Mouse (Mus musculus) activated CD4-positive, CD25-positive, alpha-beta regulatory T cell (primary cell): ENCODE data around the gene Cmtm2b. TPM values are rescaled to one million over a fixed set of nuclear protein-coding genes. Genes with fewer than 3 reads are reported as not detected.

Source experiments
- polyA plus RNA-seq, 2 experiments: library from polyadenylated mRNA; unstranded; fragments of 100-300 nt; shearing (Covaris generic); gene quantifications; one replicate each; pipeline ENCODE4 v1.2.1; 2017

Gene Cmtm2b
- polyA plus RNA-seq = not detected

GRCm38 (mm10) chr8:104321930-104322329, at the start of gene Cmtm2b:
Cmtm2b (plus strand) TSS chr8:104322230.

GRCm38 (mm10) chr8:104293081-104293480, 28.9 kb upstream of the Cmtm2b start, which contains the start of gene Cmtm2a:
Cmtm2a (minus strand) TSS chr8:104293181.

GRCm38 (mm10) chr8:104309441-104310155, 12.4 kb upstream of the Cmtm2b start, which contains the start of the genes Gm45711 and Cmtm1:
Gm45711 (minus strand) TSS chr8:104310081.
Cmtm1 (minus strand) TSS chr8:104310145.

GRCm38 (mm10) chr8:104321267-104321666, 763 bp upstream of the Cmtm2b start, which contains the start of gene Gm11020:
Gm11020 (plus strand) TSS chr8:104321567.

GRCm38 (mm10) chr8:104339229-104339982, 17.4 kb downstream of the Cmtm2b start, which contains the start of gene Cmtm3:
Cmtm3 (plus strand) TSS chr8:104339410.

Other genes with a start within 250 kb of the Cmtm2b start
- under 1 TPM; 0.06 to 0.19 TPM for gene Cdh5, start 220.6 kb upstream of the Cmtm2b start, polyA plus RNA-seq
- under 1 TPM in 1 of 2 experiments, not detected in 1; 0.34 TPM for gene Bean1, start 151.8 kb upstream of the Cmtm2b start, polyA plus RNA-seq
- 10 to 100 TPM; 61.4 to 69.4 TPM for gene Tk2, start 73.7 kb upstream of the Cmtm2b start, polyA plus RNA-seq
- gene Cklf, start 71.4 kb upstream of the Cmtm2b start, polyA plus RNA-seq = 100 to 1,000 TPM in 1 of 2 experiments, 10 to 100 TPM in 1; 85.6 to 108 TPM
- gene Cmtm2a, start 29.0 kb upstream of the Cmtm2b start, polyA plus RNA-seq = under 1 TPM in 1 of 2 experiments, not detected in 1; 0.48 TPM
- gene Gm45711, start 12.1 kb upstream of the Cmtm2b start, polyA plus RNA-seq = not detected
- under 1 TPM in 1 of 2 experiments, not detected in 1; 0.31 TPM for gene Cmtm1, start 12.1 kb upstream of the Cmtm2b start, polyA plus RNA-seq
- not detected for gene Gm11020, start 663 bp upstream of the Cmtm2b start, polyA plus RNA-seq
- gene Cmtm3, start 17.2 kb downstream of the Cmtm2b start, polyA plus RNA-seq = 10 to 100 TPM; 20.2 to 24.7 TPM
- gene Cmtm4, start 73.6 kb downstream of the Cmtm2b start, polyA plus RNA-seq = under 1 TPM; 0.49 to 0.91 TPM
- 10 to 100 TPM; 29.0 to 38.0 TPM for gene Dync1li2, start 120.8 kb downstream of the Cmtm2b start, polyA plus RNA-seq
- not detected for gene Terb1, start 187.7 kb downstream of the Cmtm2b start, polyA plus RNA-seq
- gene Nae1, start 212.4 kb downstream of the Cmtm2b start, polyA plus RNA-seq = 10 to 100 TPM; 72.7 to 85.3 TPM
- gene Car7, start 212.5 kb downstream of the Cmtm2b start, polyA plus RNA-seq = 1 to 10 TPM; 2.6 to 2.9 TPM